Mouse (Mus musculus) kidney, postnatal 0 days (tissue): ENCODE results near the gene Magi3. TPM values are rescaled to one million over a fixed set of nuclear protein-coding genes. Genes with fewer than 3 reads are reported as not detected.

Experiments
- ATAC-seq: fragments of 200-750 bp; cut with Nextera tagmentation; replicated peaks from 2 replicates; pipeline ENCODE4 v1.8.0; 2017; ENCODE audit warnings: low read depth, moderate number of reproducible peaks, moderate TSS enrichment, moderate library complexity; ENCODE audit not compliant: low FRiP score
- DNase-seq: peaks from one replicate; pipeline ENCODE4 v3.0.0-alpha.2; 2016; ENCODE audit warnings: low spot score
- H3K27ac ChIP-seq: fragments of 300-500 bp; sonication (generic); 2 replicates; pipeline ENCODE4 v1.5.1; 2014; ENCODE audit warnings: mild to moderate bottlenecking
- H3K27me3 ChIP-seq: fragments of 300-500 bp; sonication (generic); 2 replicates; pipeline ENCODE4 v1.6.1; 2014; ENCODE audit warnings: low read length, mixed read lengths; ENCODE audit not compliant: insufficient read depth
- H3K36me3 ChIP-seq: fragments of 300-500 bp; sonication (generic); 2 replicates; pipeline ENCODE4 v1.6.1; 2014; ENCODE audit warnings: low read length, mixed read lengths; ENCODE audit not compliant: insufficient read depth
- H3K4me1 ChIP-seq: fragments of 300-500 bp; sonication (generic); replicated peaks from 2 replicates; pipeline ENCODE4 v1.6.1; 2014; ENCODE audit warnings: antibody characterized with exemption, low read length, mixed read lengths; ENCODE audit not compliant: insufficient read depth
- H3K4me2 ChIP-seq: fragments of 300-500 bp; sonication (generic); 2 replicates; pipeline ENCODE4 v1.6.1; 2014; ENCODE audit warnings: mild to moderate bottlenecking, low read length, moderate library complexity, mixed read lengths
- H3K4me3 ChIP-seq: fragments of 300-500 bp; sonication (generic); replicated peaks from 2 replicates; pipeline ENCODE4 v1.5.1; 2014; ENCODE audit warnings: low read depth, low read length
- H3K9ac ChIP-seq: fragments of 300-500 bp; sonication (generic); 2 replicates; pipeline ENCODE4 v1.6.1; 2014; ENCODE audit warnings: low read depth, low read length
- H3K9me3 ChIP-seq: fragments of 300-500 bp; sonication (generic); replicated peaks from 2 replicates; pipeline ENCODE4 v1.6.1; 2016; ENCODE audit warnings: low read length, inconsistent platforms, mixed read lengths
- CTCF ChIP-seq: IDR thresholded peaks from 2 replicates; pipeline ENCODE4 v1.5.1; 2016; ENCODE audit warnings: antibody characterized with exemption, low read depth, mild to moderate bottlenecking, moderate library complexity
- WGBS: fragments of 180-500 bp; shearing (Covaris S2); extraction: QIAGEN DNeasy Blood & Tissue Kit; methylation state at CpG from one replicate; pipeline ENCODE4 v1.1.7; 2014; 5-methylcytosine and 5-hydroxymethylcytosine counted together
- polyA plus RNA-seq: library from polyadenylated mRNA; unstranded; fragments of >200 nt; fragmentation: Nextera tagmentation; extraction: Ambion mirVana; gene quantifications from 2 replicates; pipeline ENCODE4 v1.2.1, GENCODE M21; 2015

Magi3 gene
- polyA plus RNA-seq, 1 experiment from 2014 or later: 3.4 TPM

- H3K4me3 ChIP-seq: no peak overlapping the region
- H3K9ac ChIP-seq: no peak overlapping the region
- 30% methylated on average over 3 of the region's 3 CpGs for WGBS
- no peak; the same call in 1 of the 2 replicates for ATAC-seq
- H3K4me1 ChIP-seq: no peaks in the 10 kb centered on the region
- H3K27me3 ChIP-seq: no peaks in the 10 kb centered on the region
- no peak overlapping the region for H3K27ac ChIP-seq
- TF ChIP-seq CTCF: no peak
- H3K9me3 ChIP-seq: no peaks in the 10 kb centered on the region
- no peak overlapping the region for H3K4me2 ChIP-seq
- peaks cover 6% of the 10 kb centered on the region for H3K36me3 ChIP-seq
- DNase-seq: peak; percentile 49
Measured at GRCm38 (mm10) chr3:104026938-104027337, 193.2 kb downstream of the Magi3 start.

GRCm38 (mm10) chr3:104020101-104020500 lies 200.1 kb downstream of the Magi3 start:
- Histone ChIP-seq H3K27ac (no peak overlapping the region), H3K4me2 (no peak overlapping the region), H3K4me1 (no peaks in the 10 kb centered on the region), H3K4me3 (no peak overlapping the region), H3K36me3 (peaks cover 38% of the 10 kb centered on the region), H3K9me3 (no peaks in the 10 kb centered on the region), H3K27me3 (no peaks in the 10 kb centered on the region), H3K9ac (no peak overlapping the region)
- WGBS: 85% methylated on average over 12 of the region's 12 CpGs
- DNase-seq: no peak
- TF ChIP-seq CTCF: no peak
- ATAC-seq: no peak

GRCm38 (mm10) chr3:104019453-104019852 lies 200.7 kb downstream of the Magi3 start:
- H3K9me3 ChIP-seq: no peaks in the 10 kb centered on the region
- H3K27me3 ChIP-seq: no peaks in the 10 kb centered on the region
- no peak overlapping the region for H3K4me3 ChIP-seq
- no peaks in the 10 kb centered on the region for H3K4me1 ChIP-seq
- ATAC-seq (no peak), DNase-seq (peak; percentile 69)
- no peak overlapping the region for H3K9ac ChIP-seq
- 66% methylated on average over 4 of the region's 4 CpGs for WGBS
- TF ChIP-seq CTCF: peak; percentile 67
- H3K4me2 ChIP-seq: no peak overlapping the region
- no peak overlapping the region for H3K27ac ChIP-seq
- peaks cover 45% of the 10 kb centered on the region for H3K36me3 ChIP-seq

DNA sequence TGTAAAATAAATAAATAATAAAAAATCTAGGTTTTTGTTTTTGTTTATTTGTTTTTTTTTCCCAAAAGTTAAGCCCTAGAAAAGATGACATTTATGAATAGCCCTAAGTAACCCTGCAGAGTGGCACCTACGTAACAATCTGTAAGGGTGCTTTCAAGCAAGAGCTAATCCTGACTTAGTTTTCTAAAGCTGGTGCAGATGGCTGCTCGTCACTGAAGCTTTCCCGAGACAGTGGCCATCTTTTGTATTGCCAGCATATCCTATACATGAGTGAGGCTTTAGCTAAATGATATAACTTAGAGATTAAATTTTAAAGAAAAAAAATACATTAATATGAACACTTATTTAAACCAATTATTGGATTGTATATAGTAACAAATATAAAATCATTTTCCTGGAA lies 202.2 kb downstream of the Magi3 start:
- TF ChIP-seq CTCF: no peak
- H3K4me3 ChIP-seq: no peak overlapping the region
- no peak overlapping the region for H3K27ac ChIP-seq
- peaks cover 45% of the 10 kb centered on the region for H3K36me3 ChIP-seq
- ATAC-seq: no peak
- no peaks in the 10 kb centered on the region for H3K27me3 ChIP-seq
- no peak overlapping the region for H3K4me2 ChIP-seq
- WGBS: 94% methylated on average over 3 of the region's 3 CpGs
- no peak overlapping the region for H3K9ac ChIP-seq
- no peaks in the 10 kb centered on the region for H3K4me1 ChIP-seq
- H3K9me3 ChIP-seq: no peaks in the 10 kb centered on the region
- DNase-seq: no peak

GRCm38 (mm10) chr3:104011972-104012371 lies 208.2 kb downstream of the Magi3 start:
- Histone ChIP-seq H3K4me1 (no peaks in the 10 kb centered on the region), H3K4me3 (no peak overlapping the region), H3K27me3 (no peaks in the 10 kb centered on the region), H3K4me2 (no peak overlapping the region), H3K9me3 (no peaks in the 10 kb centered on the region), H3K9ac (no peak overlapping the region), H3K27ac (no peak overlapping the region), H3K36me3 (peaks cover 35% of the 10 kb centered on the region)
- ATAC-seq: no peak
- DNase-seq: no peak
- TF ChIP-seq CTCF: no peak
- 89% methylated on average over 2 of the region's 2 CpGs for WGBS

DNA sequence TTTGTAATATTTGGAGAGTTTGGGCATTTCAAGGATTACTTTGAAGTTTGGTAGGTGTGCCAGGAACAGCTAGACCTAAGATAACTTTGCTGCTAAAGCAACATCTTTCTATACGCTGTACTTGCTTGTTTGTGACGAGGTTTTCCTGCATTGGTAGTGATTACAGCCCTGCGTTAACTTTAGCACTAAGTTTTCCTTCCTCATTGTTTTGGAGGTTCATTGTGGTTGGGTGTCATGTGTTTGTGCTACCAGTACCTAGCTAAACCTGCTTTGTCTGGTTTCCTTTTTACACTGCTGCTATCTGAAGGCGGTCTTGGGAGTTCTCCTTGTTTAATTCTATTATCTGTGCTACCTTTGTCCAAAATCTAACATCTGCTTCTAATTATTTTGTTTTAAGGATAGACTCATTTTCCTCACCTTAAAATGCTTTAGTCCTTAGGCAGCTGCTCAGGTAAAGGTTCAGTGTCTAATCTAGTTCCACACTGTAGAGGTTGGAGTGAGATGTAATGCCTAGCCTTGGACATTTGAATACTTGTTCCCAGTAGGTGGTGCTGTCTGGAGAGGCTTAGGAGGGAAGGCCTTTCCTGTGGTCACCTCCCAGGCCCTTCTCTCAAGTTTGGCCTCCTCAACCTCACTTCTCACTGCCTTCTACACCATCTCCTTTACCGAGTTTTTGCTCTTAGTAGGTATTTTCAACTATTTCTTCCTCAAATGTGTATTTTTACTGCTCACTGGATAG lies 210.1 kb downstream of the Magi3 start:
- Histone ChIP-seq H3K9me3 (no peaks in the 10 kb centered on the region), H3K27me3 (no peaks in the 10 kb centered on the region), H3K4me1 (no peaks in the 10 kb centered on the region), H3K4me3 (no peak overlapping the region), H3K9ac (no peak overlapping the region), H3K36me3 (peaks cover 29% of the 10 kb centered on the region), H3K4me2 (no peak overlapping the region), H3K27ac (no peak overlapping the region)
- TF ChIP-seq CTCF: peak; percentile 28; the same call in 1 of the 2 replicates
- DNase-seq: no peak
- no peak for ATAC-seq
- 91% methylated on average over 5 of the region's 5 CpGs for whole genome bisulfite sequencing

DNA sequence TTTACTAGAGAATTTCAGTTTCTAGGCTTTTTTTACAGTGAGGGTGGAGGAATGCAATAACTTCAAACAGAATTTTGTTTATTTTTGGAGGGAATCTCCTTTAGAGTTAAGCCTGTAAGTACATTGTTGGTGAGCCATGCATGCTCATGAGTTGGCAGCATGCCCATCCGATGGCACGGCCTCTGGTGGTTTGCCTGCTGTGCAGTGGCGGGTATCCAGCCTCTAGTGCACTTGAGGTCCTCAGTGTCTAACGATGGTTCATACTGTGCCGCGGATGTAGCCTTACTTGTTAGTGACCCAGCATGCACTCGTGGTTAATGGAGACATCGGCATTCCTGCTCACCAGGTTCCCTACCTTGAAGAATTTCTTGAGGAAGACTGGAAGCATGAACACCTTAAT lies 212.7 kb downstream of the Magi3 start:
- no peak overlapping the region for H3K27ac ChIP-seq
- H3K27me3 ChIP-seq: no peaks in the 10 kb centered on the region
- no peaks in the 10 kb centered on the region for H3K9me3 ChIP-seq
- no peak overlapping the region for H3K9ac ChIP-seq
- ATAC-seq (0 out of 2 replicates have a peak, but pooled peaks have one; percentile 36), DNase-seq (no peak)
- peaks cover 30% of the 10 kb centered on the region for H3K36me3 ChIP-seq
- no peaks in the 10 kb centered on the region for H3K4me1 ChIP-seq
- H3K4me2 ChIP-seq: no peak overlapping the region
- no peak overlapping the region for H3K4me3 ChIP-seq
- no peak for TF ChIP-seq CTCF
- WGBS: 87% methylated on average over 8 of the region's 8 CpGs
